Mouse (Mus musculus) left cerebral cortex, postnatal 10 days (tissue): ENCODE measurements around the gene Ugt2b38. TPM values are rescaled to one million over a fixed set of nuclear protein-coding genes. Genes with fewer than 3 reads are reported as not detected.
"Not testable (repeated sequence)": the region's sequence is repeated elsewhere in the genome, so short reads cannot be mapped to it uniquely, and the experiment has no call there.

Experiments used
- DNase-seq, 2 experiments: peaks; one replicate each; pipeline ENCODE4 v3.0.0; 2021 to 2022; ENCODE audit warnings: low spot score in 2 of 2, mixed read lengths in 1 of 2; ENCODE audit errors: extremely low spot score in 1 of 2
- intact Hi-C: fragments of 180-260 bp; cut with DNase I; formaldehyde crosslinking; loops from one replicate; pipeline ENCODE4 v1.15.1; 2025
- total RNA-seq, 2 experiments: library from RNA; stranded (reverse); gene quantifications; 2 replicates each; pipeline ENCODE4 v1.2.3; 2021

The Ugt2b38 gene
- not detected for total RNA-seq

GRCm38 (mm10) chr5:87424041-87424440, at the start of gene Ugt2b38:
Ugt2b38 (minus strand) TSS chr5:87424203.
- DNase-seq, intact Hi-C loops: not testable (repeated sequence)

GRCm38 (mm10) chr5:87458810-87459209, 34.8 kb upstream of the Ugt2b38 start:
- DNase-seq = no peak
- intact Hi-C loops = no loop called here

- no peak for DNase-seq
- intact Hi-C loops = no loop called here
Measured at GRCm38 (mm10) chr5:87457701-87458100, 33.7 kb upstream of the Ugt2b38 start.

GRCm38 (mm10) chr5:87456216-87456850, 32.3 kb upstream of the Ugt2b38 start:
- DNase-seq = no peak
- intact Hi-C loops = no loop called here

- intact Hi-C loops = no loop called here
- DNase-seq = no peak
Measured at GRCm38 (mm10) chr5:87455519-87455918, 31.5 kb upstream of the Ugt2b38 start.

GRCm38 (mm10) chr5:87452514-87452913, 28.5 kb upstream of the Ugt2b38 start:
- intact Hi-C loops, DNase-seq: not testable (repeated sequence)

- peak in 1 of 2 experiments; percentile 6 for DNase-seq
- intact Hi-C loops = loop anchor here (2.0 kb wide), 1 partner anchor 549 kb away; no protein-coding TSS in a partner anchor
Measured at GRCm38 (mm10) chr5:87436264-87436663, 12.3 kb upstream of the Ugt2b38 start.

- no peak for DNase-seq
- intact Hi-C loops = no loop called here
Measured at GRCm38 (mm10) chr5:87425676-87426075, 1.7 kb upstream of the Ugt2b38 start.

- intact Hi-C loops = no loop called here
- no peak for DNase-seq
Measured at GRCm38 (mm10) chr5:87396968-87397367, 27.0 kb downstream of the Ugt2b38 start.

- no peak for DNase-seq
- intact Hi-C loops = no loop called here
Measured at GRCm38 (mm10) chr5:87390818-87391217, 33.2 kb downstream of the Ugt2b38 start.

GRCm38 (mm10) chr5:87380234-87380633, 43.8 kb downstream of the Ugt2b38 start:
- intact Hi-C loops = no loop called here
- no peak for DNase-seq

GRCm38 (mm10) chr5:87379825-87380224, 44.2 kb downstream of the Ugt2b38 start:
- intact Hi-C loops = no loop called here
- DNase-seq = no peak

- no peak for DNase-seq
- intact Hi-C loops = no loop called here
Measured at GRCm38 (mm10) chr5:87375874-87376383, 48.1 kb downstream of the Ugt2b38 start.

GRCm38 (mm10) chr5:87373502-87373863, 50.5 kb downstream of the Ugt2b38 start:
- DNase-seq = no peak
- intact Hi-C loops = no loop called here

- intact Hi-C loops, DNase-seq: not testable (repeated sequence)
Measured at GRCm38 (mm10) chr5:87372788-87373501, 51.1 kb downstream of the Ugt2b38 start.

Other genes with a start within 250 kb of the Ugt2b38 start
- gene Ugt2b37, start 169.4 kb downstream of the Ugt2b38 start, total RNA-seq = not detected
- not detected for gene Ugt2a3, start 87.0 kb downstream of the Ugt2b38 start, total RNA-seq
- gene Ugt2a2, start 58.1 kb upstream of the Ugt2b38 start, total RNA-seq = not detected
- not detected for gene Gm43638, start 62.6 kb upstream of the Ugt2b38 start, total RNA-seq
- not detected for gene Ugt2a1, start 66.7 kb upstream of the Ugt2b38 start, total RNA-seq
- gene Sult1b1, start 114.0 kb upstream of the Ugt2b38 start, total RNA-seq = not detected
- not detected for gene Sult1d1, start 144.8 kb upstream of the Ugt2b38 start, total RNA-seq
- gene Sult1e1, start 167.4 kb upstream of the Ugt2b38 start, total RNA-seq = not detected
- not detected for gene Csn1s1, start 242.0 kb upstream of the Ugt2b38 start, total RNA-seq